Comparison of ENCODE assay signal across 8 mouse cellular contexts in the genomic region with DNA sequence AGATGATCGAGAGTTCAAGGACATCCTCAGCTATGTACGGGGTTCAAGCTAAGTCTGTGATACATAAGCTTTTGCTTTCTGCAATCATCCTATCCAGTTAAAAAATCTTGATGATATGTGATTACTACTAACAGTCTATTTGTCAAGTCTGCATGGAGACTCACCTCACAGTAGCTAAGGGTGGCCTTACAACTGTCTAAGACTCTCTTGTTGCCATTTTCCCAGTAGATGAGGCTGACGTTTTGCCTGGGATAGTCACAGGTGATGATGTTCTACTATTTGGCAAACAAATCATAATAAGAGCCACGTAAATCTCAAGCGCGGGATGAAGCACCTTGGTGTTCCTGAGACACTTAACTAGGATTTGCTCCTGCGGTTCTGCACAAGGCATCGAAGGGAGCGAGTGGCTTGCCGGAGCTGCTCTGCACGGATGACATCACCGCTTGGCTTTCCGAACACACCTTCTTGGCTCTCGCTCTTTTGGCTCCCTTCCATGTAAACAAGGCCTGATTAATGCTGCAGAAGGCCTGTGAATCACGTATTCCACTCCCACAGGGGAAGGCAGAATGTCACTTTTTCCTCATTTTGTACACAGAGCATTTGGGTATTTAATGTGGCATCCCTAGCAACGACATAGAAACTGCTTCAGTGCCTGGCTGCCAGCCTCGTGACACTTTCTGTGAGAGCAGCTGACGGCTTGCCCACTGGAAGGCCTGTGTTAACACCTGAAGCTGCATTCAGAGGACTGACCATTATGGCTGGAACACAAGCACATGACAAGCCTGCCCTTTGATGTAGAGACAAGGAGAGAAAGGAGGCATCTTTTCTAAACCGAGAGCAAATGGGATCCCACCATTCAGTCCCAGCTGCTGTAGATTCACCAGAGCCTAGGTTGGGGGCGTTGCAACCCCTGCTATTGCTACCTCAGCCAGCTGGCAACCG.
DNase-seq lines count a peak whose midpoint lies in the region; ATAC-seq lines count a peak whose summit lies in the region.

No protein-coding gene starts in this region.

- WGBS in hindbrain, embryonic 15.5 days = 56% methylated on average over 21 of the region's 21 CpGs
- 70% methylated on average over 21 of the region's 21 CpGs for WGBS in midbrain, embryonic 16.5 days

- no peaks in the 10 kb centered on the region for H3K36me3 ChIP-seq in hindbrain, embryonic 15.5 days
- no peaks in the 10 kb centered on the region for H3K36me3 ChIP-seq in midbrain, embryonic 16.5 days (ENCODE audit: control insufficient read depth, insufficient read depth, low read length)

- H3K4me1 ChIP-seq in hindbrain, embryonic 15.5 days (replicated peaks) = peaks cover 8% of the 10 kb centered on the region
- no peaks in the 10 kb centered on the region for H3K4me1 ChIP-seq in midbrain, embryonic 16.5 days (ENCODE audit: control insufficient read depth, insufficient read depth, low read length)

- H3K9ac ChIP-seq in hindbrain, embryonic 15.5 days = no peak overlapping the region
- H3K9ac ChIP-seq in midbrain, embryonic 16.5 days (ENCODE audit: low read depth, low read length) = no peak overlapping the region

- peak overlapping the region; percentile 33 for H3K4me2 ChIP-seq in hindbrain, embryonic 15.5 days
- no peak overlapping the region; the same call in 1 of the 2 replicates for H3K4me2 ChIP-seq in midbrain, embryonic 16.5 days (ENCODE audit: low read length)

- no peaks in the 10 kb centered on the region for H3K27me3 ChIP-seq in hindbrain, embryonic 15.5 days
- no peaks in the 10 kb centered on the region for H3K27me3 ChIP-seq in midbrain, embryonic 16.5 days (ENCODE audit: control insufficient read depth, insufficient read depth, low read depth, low read length)

- H3K4me3 ChIP-seq in hindbrain, embryonic 15.5 days = no peak overlapping the region
- no peak overlapping the region for H3K4me3 ChIP-seq in midbrain, embryonic 16.5 days (ENCODE audit: low read depth, low read length)

- DNase-seq in urinary bladder, adult 18-20 months (ENCODE audit: low spot score in 2 of 2) = peak; percentile 49 to 82
- DNase-seq in urinary bladder, postnatal 10 days (ENCODE audit: low spot score) = no peak
- DNase-seq in frontal cortex, postnatal 10 days (ENCODE audit: low spot score in 2 of 2) = peak; percentile 56 to 67
- peak; percentile 53 for DNase-seq in left cerebral cortex, adult 11 months (ENCODE audit: low spot score)
- DNase-seq in urinary bladder, postnatal 4 days (ENCODE audit: low spot score in 2 of 2) = peak; percentile 51 to 71
- no peak for DNase-seq in thymus, adult 18-20 months

- peak; percentile 92 for ATAC-seq in hindbrain, embryonic 15.5 days (ENCODE audit: low FRiP score, low read depth)
- ATAC-seq in midbrain, embryonic 16.5 days = peak; percentile 90

- no peaks in the 10 kb centered on the region for H3K9me3 ChIP-seq in hindbrain, embryonic 15.5 days
- H3K9me3 ChIP-seq in midbrain, embryonic 16.5 days (replicated peaks; ENCODE audit: control insufficient read depth, low read length, poor library complexity, severe bottlenecking) = no peaks in the 10 kb centered on the region

- H3K27ac ChIP-seq in hindbrain, embryonic 15.5 days (replicated peaks) = peak overlapping the region; percentile 32; the same call in 1 of the 2 replicates
- no peak overlapping the region; the same call in 1 of the 2 replicates for H3K27ac ChIP-seq in midbrain, embryonic 16.5 days (ENCODE audit: low read length)

Comparison
In these comparisons a context has a peak if more than half of its experiments do, and no peak if none do; other contexts are left out.
1. DNase-seq: peak in urinary bladder, adult 18-20 months (2 of 2), frontal cortex, postnatal 10 days (2 of 2), left cerebral cortex, adult 11 months (single experiment) and urinary bladder, postnatal 4 days (2 of 2); none in urinary bladder, postnatal 10 days (single experiment) and thymus, adult 18-20 months (0 of 2).